Mouse (Mus musculus): ENCODE measurements around the gene Kcnj3. TPM values are rescaled to one million over a fixed set of nuclear protein-coding genes. Genes with fewer than 3 reads are reported as not detected.
"Not testable (repeated sequence)": the region's sequence is repeated elsewhere in the genome, so short reads cannot be mapped to it uniquely, and the experiment has no call there.

The Kcnj3 gene
- total RNA-seq (2021), result under 1 TPM; 0.18 to 0.37 TPM
- long read RNA-seq, experiment 1, partial matches to known transcripts, result 0 of 2 reads
- long read RNA-seq, experiment 1, other reads (novel, unspliced or antisense), result 2 of 2 reads
- long read RNA-seq, experiment 2, partial matches to known transcripts, result 0 of 1 reads
- long read RNA-seq, experiment 2, other reads (novel, unspliced or antisense), result 1 of 1 reads

- DNase-seq, result no peak
- intact Hi-C loops (cut with DNase I), result no loop called here
Measured at GRCm38 (mm10) chr2:55435721-55436260, at the start of gene Kcnj3. Kcnj3 (plus strand) TSS chr2:55435970.

- intact Hi-C loops (cut with DNase I), result no loop called here
Measured at GRCm38 (mm10) chr2:55390330-55390989, 45.3 kb upstream of the Kcnj3 start.

GRCm38 (mm10) chr2:55405307-55405706, 30.5 kb upstream of the Kcnj3 start:
- intact Hi-C loops (cut with DNase I), result no loop called here
- DNase-seq, result no peak

More at GRCm38 (mm10) chr2:55390330-55390989, 45.3 kb upstream of the Kcnj3 start:
- DNase-seq, result no peak

- no peak for DNase-seq
- intact Hi-C loops (cut with DNase I), result no loop called here
Measured at GRCm38 (mm10) chr2:55427633-55428032, 8.1 kb upstream of the Kcnj3 start.

GRCm38 (mm10) chr2:55432104-55432503, 3.7 kb upstream of the Kcnj3 start:
- DNase-seq, result no peak
- intact Hi-C loops (cut with DNase I), result no loop called here

GRCm38 (mm10) chr2:55436261-55437006, 664 bp downstream of the Kcnj3 start:
- no peak for DNase-seq
- intact Hi-C loops (cut with DNase I), result no loop called here

- no peak for DNase-seq
- intact Hi-C loops (cut with DNase I), result no loop called here
Measured at GRCm38 (mm10) chr2:55437007-55437949, 1.5 kb downstream of the Kcnj3 start.

- intact Hi-C loops (cut with DNase I), result no loop called here
- no peak for DNase-seq
Measured at GRCm38 (mm10) chr2:55437977-55438376, 2.2 kb downstream of the Kcnj3 start.

GRCm38 (mm10) chr2:55439211-55439610, 3.4 kb downstream of the Kcnj3 start:
- no peak for DNase-seq
- intact Hi-C loops (cut with DNase I), result no loop called here

GRCm38 (mm10) chr2:55442006-55442405, 6.2 kb downstream of the Kcnj3 start:
- intact Hi-C loops (cut with DNase I), result no loop called here

GRCm38 (mm10) chr2:55447298-55447697, 11.5 kb downstream of the Kcnj3 start:
- no peak for DNase-seq
- intact Hi-C loops (cut with DNase I), result no loop called here

More at GRCm38 (mm10) chr2:55442006-55442405, 6.2 kb downstream of the Kcnj3 start:
- DNase-seq, result no peak

GRCm38 (mm10) chr2:55450774-55451173, 15.0 kb downstream of the Kcnj3 start:
- no peak for DNase-seq
- intact Hi-C loops (cut with DNase I), result no loop called here

GRCm38 (mm10) chr2:55459195-55459594, 23.4 kb downstream of the Kcnj3 start:
- intact Hi-C loops (cut with DNase I), result no loop called here

GRCm38 (mm10) chr2:55469141-55469540, 33.4 kb downstream of the Kcnj3 start:
- intact Hi-C loops (cut with DNase I), result no loop called here
- DNase-seq, result no peak

More at GRCm38 (mm10) chr2:55459195-55459594, 23.4 kb downstream of the Kcnj3 start:
- no peak for DNase-seq

- intact Hi-C loops (cut with DNase I), result no loop called here
Measured at GRCm38 (mm10) chr2:55470006-55470405, 34.2 kb downstream of the Kcnj3 start.

GRCm38 (mm10) chr2:55479511-55479910, 43.7 kb downstream of the Kcnj3 start:
- intact Hi-C loops (cut with DNase I), result no loop called here
- DNase-seq, result no peak

More at GRCm38 (mm10) chr2:55470006-55470405, 34.2 kb downstream of the Kcnj3 start:
- DNase-seq, result no peak

GRCm38 (mm10) chr2:55479933-55480601, 44.3 kb downstream of the Kcnj3 start:
- DNase-seq, result no peak

GRCm38 (mm10) chr2:55480602-55480965, 44.8 kb downstream of the Kcnj3 start:
- no peak for DNase-seq
- intact Hi-C loops (cut with DNase I), result no loop called here

More at GRCm38 (mm10) chr2:55479933-55480601, 44.3 kb downstream of the Kcnj3 start:
- intact Hi-C loops (cut with DNase I), result no loop called here

- intact Hi-C loops (cut with DNase I); DNase-seq: not testable (repeated sequence)
Measured at GRCm38 (mm10) chr2:55485500-55486129, 49.8 kb downstream of the Kcnj3 start.
